Mouse (Mus musculus) forebrain, embryonic 16.5 days (tissue): ENCODE data around the gene Bms1. TPM values are rescaled to one million over a fixed set of nuclear protein-coding genes. Genes with fewer than 3 reads are reported as not detected.

ENCODE experiments used
- ATAC-seq: fragments of 200-750 bp; cut with Nextera tagmentation; 2 replicates; pipeline ENCODE4 v1.8.0; 2017; ENCODE audit warnings: mild to moderate bottlenecking, moderate library complexity
- H3K27ac ChIP-seq: fragments of 300-500 bp; sonication (generic); 2 replicates; pipeline ENCODE4 v1.5.1; 2014; ENCODE audit warnings: low read length, control low read depth
- H3K27me3 ChIP-seq: fragments of 300-500 bp; sonication (generic); replicated peaks from 2 replicates; pipeline ENCODE4 v1.6.1; 2014; ENCODE audit warnings: low read length; ENCODE audit not compliant: control insufficient read depth, insufficient read depth
- H3K36me3 ChIP-seq: fragments of 300-500 bp; sonication (generic); 2 replicates; pipeline ENCODE4 v1.6.1; 2014; ENCODE audit not compliant: control insufficient read depth, insufficient read depth
- H3K4me1 ChIP-seq: fragments of 300-500 bp; sonication (generic); replicated peaks from 2 replicates; pipeline ENCODE4 v1.6.1; 2014; ENCODE audit warnings: low read length; ENCODE audit not compliant: control insufficient read depth, insufficient read depth
- H3K4me2 ChIP-seq: fragments of 300-500 bp; sonication (generic); 2 replicates; pipeline ENCODE4 v1.6.1; 2014; ENCODE audit warnings: mild to moderate bottlenecking, low read length, control low read depth
- H3K4me3 ChIP-seq: fragments of 300-500 bp; sonication (generic); replicated peaks from 2 replicates; pipeline ENCODE4 v1.5.1; 2014; ENCODE audit warnings: mild to moderate bottlenecking, low read length, control low read depth
- H3K9ac ChIP-seq: fragments of 300-500 bp; sonication (generic); replicated peaks from 2 replicates; pipeline ENCODE4 v1.6.1; 2014; ENCODE audit warnings: low read depth, low read length, control low read depth
- H3K9me3 ChIP-seq: fragments of 300-500 bp; sonication (generic); 2 replicates; pipeline ENCODE4 v1.6.1; 2016; ENCODE audit warnings: low read length; ENCODE audit not compliant: control insufficient read depth
- whole genome bisulfite sequencing: fragments of 180-500 bp; shearing (Covaris S2); extraction: QIAGEN DNeasy Blood & Tissue Kit; methylation state at CpG from one replicate; pipeline ENCODE4 v1.1.7; 2014; 5-methylcytosine and 5-hydroxymethylcytosine counted together
- microRNA-seq: library from miRNA; unstranded; fragments of <30 nt; microRNA quantifications from one replicate; pipeline ENCODE4, GENCODE M21; 2017
- polyA plus RNA-seq: library from polyadenylated mRNA; unstranded; fragments of >200 nt; fragmentation: Nextera tagmentation; extraction: Ambion mirVana; gene quantifications from 2 replicates; pipeline ENCODE4 v1.2.1, GENCODE M21; 2015

Bms1 gene
- polyA plus RNA-seq, 1 experiment from 2014 or later, result 30.6 TPM

DNA sequence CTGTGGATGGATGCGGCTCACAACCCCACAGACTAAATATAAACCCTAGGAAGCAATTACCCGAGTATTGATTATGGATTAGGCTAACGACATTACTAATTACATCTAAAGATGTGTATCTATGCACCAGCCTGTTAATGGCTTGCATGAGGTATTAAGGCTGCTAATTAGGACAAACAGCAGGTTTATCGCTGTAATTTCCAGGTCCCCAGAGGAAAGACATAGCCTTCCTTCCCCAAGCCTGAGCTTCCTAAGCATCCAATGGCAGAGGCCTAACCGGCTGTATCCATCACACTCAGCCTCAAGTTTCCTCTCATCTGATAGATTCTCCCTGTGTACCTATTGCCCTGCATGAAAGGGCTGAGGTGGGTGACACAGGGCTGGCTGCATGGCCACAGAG lies 81.6 kb downstream of the Bms1 start:
- H3K27me3 ChIP-seq, result no peaks in the 10 kb centered on the region
- H3K9me3 ChIP-seq, result no peaks in the 10 kb centered on the region
- no peak overlapping the region for H3K4me3 ChIP-seq
- no peak overlapping the region for H3K4me2 ChIP-seq
- no peak overlapping the region for H3K27ac ChIP-seq
- H3K4me1 ChIP-seq, result peaks cover 14% of the 10 kb centered on the region
- 63% methylated on average over 5 of the region's 5 CpGs for WGBS
- no peak overlapping the region for H3K9ac ChIP-seq
- ATAC-seq, result no peak
- no peaks in the 10 kb centered on the region for H3K36me3 ChIP-seq

GRCm38 (mm10) chr6:118336541-118337480 lies 82.5 kb downstream of the Bms1 start:
- H3K4me2 ChIP-seq, result no peak overlapping the region; the same call in 1 of the 2 replicates
- H3K9ac ChIP-seq, result no peak overlapping the region
- H3K4me1 ChIP-seq, result peaks cover 14% of the 10 kb centered on the region
- no peak overlapping the region for H3K4me3 ChIP-seq
- WGBS, result 45% methylated on average over 14 of the region's 14 CpGs
- H3K9me3 ChIP-seq, result no peaks in the 10 kb centered on the region
- peak; percentile 66 for ATAC-seq
- no peaks in the 10 kb centered on the region for H3K27me3 ChIP-seq
- H3K36me3 ChIP-seq, result no peaks in the 10 kb centered on the region
- H3K27ac ChIP-seq, result peak overlapping the region; percentile 12; the same call in 1 of the 2 replicates

DNA sequence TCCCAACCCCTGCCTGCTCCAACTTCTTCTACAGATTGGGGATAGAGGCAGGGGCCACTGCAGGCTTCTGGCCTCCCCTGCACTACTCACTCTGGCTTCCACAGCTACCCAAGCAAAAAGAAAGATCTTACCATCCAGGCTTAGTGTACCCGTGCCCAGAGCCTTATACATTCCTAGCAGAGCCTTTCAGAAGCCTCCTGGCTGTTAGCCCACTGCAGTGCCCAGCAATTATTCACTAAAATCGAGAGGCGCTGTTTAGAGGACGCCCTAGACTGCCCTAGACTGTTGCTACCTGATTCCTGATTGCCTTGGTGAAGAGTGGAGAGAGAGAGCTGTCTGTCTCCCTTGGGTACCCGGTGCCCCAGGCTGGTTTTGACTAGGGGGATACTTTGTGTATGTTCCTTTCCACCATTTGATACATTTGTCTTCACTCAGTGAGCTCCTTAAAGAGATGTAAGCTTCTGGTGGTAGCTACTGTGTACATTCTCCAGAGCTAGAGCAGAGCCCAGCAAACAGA lies 83.3 kb downstream of the Bms1 start:
- Histone ChIP-seq H3K36me3 (no peaks in the 10 kb centered on the region), H3K9ac (no peak overlapping the region), H3K4me2 (no peak overlapping the region), H3K4me3 (no peak overlapping the region), H3K9me3 (no peaks in the 10 kb centered on the region), H3K27me3 (no peaks in the 10 kb centered on the region), H3K4me1 (peaks cover 14% of the 10 kb centered on the region), H3K27ac (no peak overlapping the region; the same call in 1 of the 2 replicates)
- ATAC-seq, result no peak
- 43% methylated on average over 5 of the region's 5 CpGs for WGBS

DNA sequence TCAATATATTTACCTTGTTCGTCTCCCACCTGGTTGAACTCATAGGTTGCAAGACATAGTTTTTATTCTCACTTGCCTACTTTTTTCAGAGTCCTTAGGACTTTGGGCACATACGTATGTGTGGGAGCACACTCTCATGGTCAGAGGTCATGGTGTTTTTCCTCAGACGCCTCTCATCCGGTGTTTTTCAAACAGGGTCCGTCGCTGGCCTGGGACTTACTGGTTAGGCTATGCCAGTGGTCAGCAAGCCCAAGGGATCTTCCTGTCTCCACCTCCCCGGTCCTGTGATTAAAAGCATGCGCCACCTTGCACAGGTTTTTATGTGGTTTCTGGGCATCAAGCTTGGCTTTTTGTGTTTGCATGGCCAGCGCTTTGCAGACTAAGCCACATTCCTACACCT lies 85.4 kb downstream of the Bms1 start:
- Histone ChIP-seq H3K4me2 (no peak overlapping the region), H3K36me3 (no peaks in the 10 kb centered on the region), H3K4me1 (peaks cover 14% of the 10 kb centered on the region), H3K9ac (no peak overlapping the region), H3K4me3 (no peak overlapping the region), H3K9me3 (no peaks in the 10 kb centered on the region), H3K27me3 (no peaks in the 10 kb centered on the region), H3K27ac (no peak overlapping the region)
- WGBS, result 92% methylated on average over 9 of the region's 9 CpGs
- ATAC-seq, result no peak

Small RNA genes within 50 kb of the gene (microRNA-seq; reads per million reads assigned to microRNA genes)
- not detected for gene Gm25953

Other genes with a start within 250 kb of the Bms1 start
- gene Ret, start 221.8 kb downstream of the Bms1 start, polyA plus RNA-seq, result 1.4 and 1.9 TPM in 2 replicates
- 13.5 and 16.1 TPM in 2 replicates for gene Zfp248, start 36.1 kb upstream of the Bms1 start, polyA plus RNA-seq
- gene Zfp9, start 59.8 kb upstream of the Bms1 start, polyA plus RNA-seq, result 10.4 and 11.6 TPM in 2 replicates
- gene Ankrd26, start 142.8 kb upstream of the Bms1 start, polyA plus RNA-seq, result 20.5 and 21.6 TPM in 2 replicates